Mouse (Mus musculus) large intestine, adult 2 months (tissue): ENCODE measurements around the gene Tmem212. TPM values are rescaled to one million over a fixed set of nuclear protein-coding genes. Genes with fewer than 3 reads are reported as not detected.

Experiments used
- DNase-seq: peaks from one replicate; pipeline ENCODE4 v3.0.0-alpha.2; 2012; ENCODE audit warnings: low read depth, low spot score
- WGBS: fragments of 180-500 bp; shearing (Covaris S2); methylation state at CpG from one replicate; pipeline ENCODE4 v1.1.7; 2018; 5-methylcytosine and 5-hydroxymethylcytosine counted together
- polyA plus RNA-seq: library from polyadenylated mRNA; depleted of rRNA; stranded (reverse); fragments of >200 nt; gene quantifications from 2 replicates; pipeline ENCODE4 v1.2.3, GENCODE M21; 2012

Tmem212 gene
- polyA plus RNA-seq, 1 experiment: not detected

DNA sequence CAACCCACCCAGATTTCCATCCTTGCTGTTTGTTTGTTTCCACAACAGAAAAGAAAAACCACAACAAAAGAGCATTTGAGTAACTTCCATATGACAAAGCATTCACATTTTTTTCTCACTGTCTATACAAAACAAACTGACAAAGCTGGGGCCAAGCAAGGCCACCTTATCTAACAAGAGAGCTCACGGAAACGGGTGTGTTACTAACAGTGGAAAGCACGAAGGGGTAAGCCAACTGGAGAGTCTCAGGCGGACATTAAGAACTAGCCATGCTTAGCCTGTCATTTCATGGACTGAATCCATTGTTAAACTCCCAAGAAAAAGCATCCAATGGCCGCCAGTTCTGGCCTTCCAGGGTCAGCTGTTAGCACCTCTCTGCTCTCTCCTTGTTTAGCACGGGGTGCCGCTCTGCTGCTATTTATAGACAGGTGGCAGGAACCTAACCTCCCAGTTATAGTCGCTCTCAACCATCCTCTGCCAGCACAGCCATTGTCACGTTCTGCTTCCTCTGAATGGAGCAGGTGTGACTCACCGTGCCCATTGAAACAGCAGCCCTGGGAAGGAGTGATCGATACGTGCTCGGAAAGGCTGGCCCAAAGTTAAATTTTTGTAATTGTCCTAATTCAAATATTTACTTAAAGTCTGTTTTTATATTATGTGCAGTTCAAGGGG lies 8.6 kb upstream of the Tmem212 start:
- no peak for DNase-seq
- 16% methylated on average over 13 of the region's 13 CpGs for WGBS

DNA sequence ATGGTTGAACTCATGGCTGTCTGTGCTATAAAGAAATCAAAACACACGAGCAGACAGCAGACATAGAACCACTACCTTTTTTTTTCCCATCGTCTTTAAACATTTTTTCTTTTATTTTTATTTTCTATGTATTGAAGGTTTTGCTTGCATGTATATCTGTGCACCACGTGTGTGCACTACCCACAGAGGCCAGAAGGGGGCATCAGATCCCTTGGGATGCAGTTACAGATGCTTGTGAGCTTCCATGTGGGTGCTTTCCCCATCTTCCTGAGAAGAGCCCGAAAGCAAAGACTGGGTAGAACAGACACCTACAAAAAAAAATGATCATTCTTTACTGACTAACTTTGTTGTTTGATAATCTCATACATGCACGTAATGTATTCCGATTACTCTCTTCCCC lies 5.7 kb upstream of the Tmem212 start:
- 94% methylated on average over 6 of the region's 6 CpGs for WGBS
- no peak for DNase-seq

DNA sequence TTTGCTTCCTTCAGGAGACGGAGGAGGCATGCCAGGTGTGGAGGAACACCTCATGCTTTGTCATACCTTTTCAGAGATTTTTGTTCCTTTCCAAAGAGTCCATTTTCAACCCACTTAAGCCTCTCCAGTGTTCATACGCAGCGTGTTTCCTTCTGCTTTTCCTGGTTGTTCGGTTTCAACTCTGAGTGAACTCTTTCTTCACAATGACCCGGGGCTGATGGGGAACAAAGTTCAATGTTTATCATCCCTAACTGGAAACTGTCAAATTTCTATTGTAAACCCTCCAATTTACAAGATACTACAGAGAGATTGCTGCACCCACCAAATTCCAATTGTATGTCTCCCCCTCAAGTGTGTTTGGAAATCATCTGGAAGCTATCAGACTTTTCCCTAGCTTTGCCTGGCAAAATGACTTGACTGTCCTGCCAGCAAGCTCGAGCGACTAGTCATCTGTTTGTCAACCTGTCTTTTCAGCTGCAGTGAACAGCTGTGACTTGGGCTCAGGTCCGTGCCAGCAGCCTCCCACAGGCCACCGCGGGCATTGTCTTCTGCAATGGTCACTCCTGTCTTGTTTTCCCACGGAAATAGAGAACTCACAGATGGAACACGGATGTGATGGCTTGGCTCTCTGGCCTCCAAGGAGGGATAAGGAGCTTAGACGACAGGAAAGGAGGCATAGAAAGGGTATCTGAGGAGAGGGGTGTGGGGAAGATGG lies 3.0 kb upstream of the Tmem212 start:
- WGBS: 11% methylated on average over 13 of the region's 13 CpGs
- DNase-seq: no peak

DNA sequence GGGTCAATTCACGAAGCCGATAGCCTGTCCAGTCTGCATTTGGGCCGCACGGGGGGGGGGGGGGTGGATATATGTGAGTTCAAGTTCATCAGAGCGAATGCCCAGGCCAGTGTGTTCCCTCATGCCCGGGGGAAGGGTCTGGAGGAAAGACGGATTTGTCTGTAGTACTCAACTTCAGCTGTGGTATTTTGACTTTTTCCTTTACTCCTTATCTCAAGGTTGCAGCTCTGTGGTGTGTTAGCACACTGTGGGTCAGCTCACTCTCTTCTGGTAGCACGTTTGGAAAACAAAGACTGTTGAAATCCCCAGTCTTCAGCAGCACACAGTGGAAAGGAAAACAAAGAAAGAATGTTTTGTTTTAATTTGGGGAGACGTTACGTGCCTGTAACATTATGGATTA lies 2.0 kb upstream of the Tmem212 start:
- 84% methylated on average over 10 of the region's 10 CpGs for WGBS
- DNase-seq: no peak

DNA sequence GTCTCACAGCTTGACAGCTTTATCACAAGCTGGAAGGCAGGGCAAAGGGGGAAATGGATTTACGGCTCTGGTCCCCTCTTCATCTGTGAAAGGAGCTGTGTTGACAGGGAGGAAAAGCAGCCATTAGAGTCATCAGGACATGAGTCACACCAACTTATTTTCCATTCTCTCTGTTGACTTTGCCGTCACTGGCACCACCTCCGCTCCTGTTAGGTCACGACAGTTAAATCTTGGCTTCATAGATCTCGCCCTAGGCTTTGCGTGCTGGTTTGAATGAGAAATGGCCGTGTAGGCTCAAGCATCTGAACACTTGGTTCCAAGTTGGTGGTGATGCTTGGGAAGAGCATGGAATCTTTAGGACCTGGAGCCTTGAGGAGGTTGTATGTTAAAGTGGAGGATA lies 9.6 kb downstream of the Tmem212 start:
- 35% methylated on average over 7 of the region's 7 CpGs for WGBS
- no peak for DNase-seq

DNA sequence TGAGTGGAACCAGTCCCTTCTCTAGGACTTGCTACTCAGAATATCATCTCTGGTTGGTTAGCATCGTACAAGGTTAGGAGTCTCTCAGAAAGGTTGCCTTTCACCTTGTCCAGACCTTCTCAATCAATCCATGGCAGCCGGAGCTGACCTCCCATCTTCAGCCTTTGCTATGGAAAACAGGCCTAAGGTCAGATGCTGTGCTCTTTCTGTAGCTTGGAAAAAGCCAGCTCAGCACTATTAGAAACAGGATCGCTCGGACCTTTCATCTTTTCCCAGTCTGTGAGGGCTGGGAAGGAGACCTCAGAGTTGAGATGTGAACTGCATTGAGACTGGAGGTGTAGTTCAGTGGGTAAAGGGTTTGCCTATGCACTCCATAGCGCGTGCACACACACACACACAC lies 10.6 kb downstream of the Tmem212 start:
- WGBS: 96% methylated on average over 6 of the region's 6 CpGs
- DNase-seq: no peak

DNA sequence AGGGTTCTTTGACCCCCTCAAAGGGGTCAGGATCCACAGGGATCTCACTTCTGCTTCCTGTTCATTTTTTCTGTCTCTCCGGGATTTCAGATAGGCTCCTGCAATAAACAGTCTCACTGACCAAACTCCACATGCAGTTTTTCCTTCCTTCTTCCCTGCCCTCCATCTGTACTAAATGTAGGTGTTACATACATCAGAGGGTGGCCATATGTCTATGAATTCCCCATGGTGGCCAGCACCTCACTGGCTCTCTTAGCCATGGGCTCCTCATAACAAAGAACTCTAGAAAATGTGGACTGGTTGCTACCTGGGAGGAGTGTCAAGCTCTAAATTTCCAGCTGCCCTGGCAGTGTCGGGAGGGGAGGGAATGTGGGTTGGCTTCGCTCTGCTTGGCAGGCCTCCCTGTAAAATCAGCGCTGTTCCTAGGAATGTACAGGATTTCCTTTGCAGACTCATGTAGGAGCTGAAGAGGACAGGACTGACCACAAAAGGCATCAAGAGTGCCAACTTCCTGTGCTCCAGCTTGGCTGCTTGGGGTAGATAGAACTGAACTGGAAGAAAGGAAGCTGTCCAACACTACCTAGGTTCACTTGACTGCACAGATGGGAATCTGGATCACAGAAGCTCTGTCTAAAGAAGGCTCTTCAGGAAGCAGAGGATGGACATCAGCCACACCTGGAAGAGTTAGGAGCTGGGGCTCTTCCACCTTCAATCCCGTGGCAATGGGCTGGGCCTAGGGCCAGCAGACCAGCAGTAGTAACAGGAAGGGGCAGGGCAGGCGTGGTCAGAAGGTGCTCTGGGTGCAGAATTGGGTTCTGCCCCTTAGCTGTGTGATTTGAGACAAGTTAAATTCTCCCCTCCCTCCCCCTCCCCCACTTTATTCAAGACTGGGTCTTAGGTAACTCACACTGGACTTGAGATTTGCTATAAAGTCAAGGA lies 14.0 kb downstream of the Tmem212 start:
- WGBS: 32% methylated on average over 6 of the region's 6 CpGs
- DNase-seq: no peak

DNA sequence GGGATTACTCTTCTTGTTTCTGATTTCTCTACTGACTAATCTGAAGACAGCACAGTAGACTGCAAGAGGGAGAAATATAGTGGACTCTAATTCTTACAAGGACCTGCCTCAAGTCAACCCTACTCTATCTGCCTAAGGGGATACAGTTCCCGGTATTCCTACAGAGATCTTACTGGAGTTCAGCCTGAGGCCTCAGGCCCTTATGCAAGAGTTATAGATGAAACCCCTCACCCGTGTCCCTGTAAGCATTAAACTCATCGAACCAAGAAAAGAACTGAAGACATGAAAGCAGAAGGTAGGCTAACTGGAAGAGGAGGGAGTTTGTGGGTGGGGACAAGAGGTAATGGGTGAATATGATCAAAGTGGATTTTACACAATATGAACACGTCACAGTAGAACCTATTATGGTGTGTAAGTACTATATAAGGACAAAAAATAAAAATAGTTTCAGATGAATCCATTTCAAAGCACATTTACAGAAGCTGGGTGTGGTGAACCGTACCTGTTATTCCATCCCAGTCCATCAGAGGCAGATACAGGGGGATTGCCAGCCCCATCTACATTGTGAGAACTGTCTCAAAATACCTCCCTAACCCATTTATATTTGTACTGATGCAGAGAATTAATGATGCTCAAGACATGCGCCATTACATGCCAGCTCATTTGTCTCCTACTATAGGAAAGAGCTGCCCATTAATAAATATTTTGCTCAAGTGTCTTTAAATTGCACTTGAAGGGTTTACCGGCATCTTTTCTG lies 17.1 kb downstream of the Tmem212 start:
- 90% methylated on average over 7 of the region's 7 CpGs for WGBS
- DNase-seq: no peak

DNA sequence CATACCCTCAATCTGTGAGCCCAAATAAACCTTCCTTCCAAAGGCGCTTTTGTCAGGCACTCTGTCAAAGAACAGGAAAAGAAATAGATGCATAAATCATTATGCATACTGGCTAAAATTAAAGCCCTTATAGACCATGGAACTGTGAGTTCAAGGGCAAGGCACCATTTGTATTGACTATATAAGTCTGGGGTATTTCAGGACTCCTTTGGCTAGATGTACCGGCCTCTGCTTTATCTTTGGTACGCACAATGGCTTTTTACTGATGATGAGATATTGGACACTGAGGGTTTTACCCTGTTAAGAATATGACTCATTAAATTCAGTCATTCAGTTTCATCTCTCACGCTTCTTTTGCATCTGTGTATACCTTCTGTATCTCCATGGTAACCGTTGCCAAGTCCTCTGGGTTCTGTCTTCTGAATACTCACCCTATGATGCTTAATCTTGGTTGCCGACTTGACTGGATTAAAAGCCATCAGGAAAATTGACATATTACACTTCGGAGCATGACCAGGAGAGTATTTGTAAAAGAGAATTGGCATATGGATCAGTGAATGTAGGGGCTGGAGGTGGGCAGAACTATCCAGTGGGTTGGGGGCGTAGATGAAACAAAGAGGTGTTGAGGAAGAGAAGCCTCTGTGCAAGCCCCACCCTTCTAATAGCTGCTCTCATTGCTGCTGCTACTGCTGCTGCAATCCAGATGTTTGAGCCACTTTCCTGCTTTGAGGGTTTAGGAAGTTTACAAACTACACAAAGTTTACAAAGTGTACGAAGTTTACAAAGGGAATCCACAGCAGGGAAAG lies 22.7 kb downstream of the Tmem212 start:
- DNase-seq: no peak
- WGBS: 66% methylated on average over 9 of the region's 9 CpGs

DNA sequence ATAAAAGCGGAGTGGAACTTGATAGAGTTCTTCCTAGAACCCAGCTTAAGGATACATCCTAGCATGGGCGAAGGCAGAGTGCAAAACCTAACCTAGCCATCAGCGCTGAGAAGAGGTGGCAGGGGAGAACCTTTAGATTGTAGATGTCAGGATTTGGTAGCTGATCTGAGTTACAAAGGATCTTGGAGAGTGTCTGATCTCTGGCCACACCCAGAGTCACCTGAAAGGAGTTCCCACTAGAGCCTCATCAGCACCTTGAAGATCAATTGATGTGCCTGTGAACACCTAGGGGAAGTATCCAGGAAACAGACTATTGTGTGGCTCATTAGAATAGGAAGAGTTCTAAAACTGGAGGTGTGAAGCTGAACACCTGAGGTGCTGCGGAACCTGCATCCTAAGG lies 23.7 kb downstream of the Tmem212 start:
- DNase-seq: no peak
- WGBS: 89% methylated on average over 4 of the region's 4 CpGs

DNA sequence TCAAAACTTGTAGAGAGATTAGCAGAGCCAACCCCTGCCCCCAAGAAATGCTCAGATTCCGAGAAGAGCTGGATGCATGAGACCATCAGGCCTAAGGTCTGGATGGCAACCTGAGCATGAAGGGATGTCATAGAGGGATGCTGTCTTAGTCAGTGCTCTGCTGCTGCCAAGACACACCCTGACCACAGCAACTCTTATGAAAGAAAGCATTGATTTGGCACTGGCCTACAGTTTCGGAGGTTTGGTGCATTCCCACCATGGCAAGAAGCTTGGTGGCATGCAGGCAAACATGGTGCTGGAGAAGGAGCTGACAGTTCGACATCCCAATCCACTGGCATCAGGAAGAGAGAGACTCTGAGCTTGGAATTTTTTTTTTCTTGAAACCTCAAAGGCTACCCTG lies 24.3 kb downstream of the Tmem212 start:
- 90% methylated on average over 3 of the region's 3 CpGs for WGBS
- no peak for DNase-seq

DNA sequence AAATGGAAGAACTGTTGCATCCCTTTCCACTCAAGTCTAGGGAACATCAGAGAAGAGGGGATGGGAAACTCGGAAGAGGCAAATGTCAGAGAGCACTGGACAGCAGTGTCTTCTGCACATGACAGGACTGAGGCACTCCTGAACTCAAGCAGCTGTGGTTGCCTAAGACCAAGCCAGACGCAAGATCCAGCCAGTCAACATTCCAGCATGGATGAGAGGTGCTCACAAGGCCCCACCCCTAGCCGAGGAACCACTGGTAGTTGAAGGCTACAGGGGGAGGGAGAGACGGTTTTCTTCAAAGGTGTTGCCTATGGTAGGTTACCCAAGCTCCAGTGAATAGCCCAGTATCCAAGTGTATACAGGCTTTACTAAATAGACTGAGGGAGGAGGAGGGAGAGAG lies 24.8 kb downstream of the Tmem212 start:
- WGBS: 69% methylated on average over 4 of the region's 4 CpGs
- DNase-seq: no peak

DNA sequence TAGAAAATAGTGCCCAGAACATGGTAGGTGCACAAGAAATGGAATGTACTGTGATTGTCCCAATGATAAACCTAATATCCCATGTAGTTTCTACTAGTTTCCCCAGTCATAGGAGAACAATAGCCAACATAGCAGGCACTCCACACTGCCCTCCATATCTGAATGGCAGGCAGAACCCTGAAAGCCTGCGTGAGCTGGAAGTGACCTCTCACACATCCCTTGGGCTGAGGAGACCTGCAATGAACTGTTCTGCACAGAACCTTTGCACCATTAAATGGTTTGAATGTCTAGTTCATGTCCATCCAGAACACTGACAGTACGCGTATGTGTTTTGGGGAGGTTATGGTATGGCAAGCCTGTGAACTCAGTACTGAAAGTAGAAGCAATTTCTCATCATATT lies 27.5 kb downstream of the Tmem212 start:
- 98% methylated on average over 3 of the region's 3 CpGs for WGBS
- no peak for DNase-seq

DNA sequence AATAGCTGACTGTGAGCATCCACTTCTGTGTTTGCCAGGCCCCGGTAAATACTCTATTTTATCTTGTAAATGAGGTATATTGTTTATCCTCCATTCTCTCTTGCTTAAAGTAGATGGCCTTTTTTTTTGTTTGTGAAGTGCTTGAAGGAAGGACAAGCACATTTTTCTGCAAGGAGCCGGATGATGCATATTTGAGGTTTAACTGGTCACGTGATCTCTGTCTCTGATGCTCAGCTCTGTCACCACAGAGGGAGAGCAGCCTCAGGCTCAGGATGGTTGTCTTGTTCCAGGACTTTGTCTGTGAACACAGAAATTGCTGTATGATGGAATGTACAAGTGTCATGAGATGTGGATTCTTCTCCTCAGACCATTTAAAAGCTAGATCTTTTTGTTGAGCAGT lies 28.4 kb downstream of the Tmem212 start:
- no peak for DNase-seq
- WGBS: 85% methylated on average over 3 of the region's 3 CpGs

DNA sequence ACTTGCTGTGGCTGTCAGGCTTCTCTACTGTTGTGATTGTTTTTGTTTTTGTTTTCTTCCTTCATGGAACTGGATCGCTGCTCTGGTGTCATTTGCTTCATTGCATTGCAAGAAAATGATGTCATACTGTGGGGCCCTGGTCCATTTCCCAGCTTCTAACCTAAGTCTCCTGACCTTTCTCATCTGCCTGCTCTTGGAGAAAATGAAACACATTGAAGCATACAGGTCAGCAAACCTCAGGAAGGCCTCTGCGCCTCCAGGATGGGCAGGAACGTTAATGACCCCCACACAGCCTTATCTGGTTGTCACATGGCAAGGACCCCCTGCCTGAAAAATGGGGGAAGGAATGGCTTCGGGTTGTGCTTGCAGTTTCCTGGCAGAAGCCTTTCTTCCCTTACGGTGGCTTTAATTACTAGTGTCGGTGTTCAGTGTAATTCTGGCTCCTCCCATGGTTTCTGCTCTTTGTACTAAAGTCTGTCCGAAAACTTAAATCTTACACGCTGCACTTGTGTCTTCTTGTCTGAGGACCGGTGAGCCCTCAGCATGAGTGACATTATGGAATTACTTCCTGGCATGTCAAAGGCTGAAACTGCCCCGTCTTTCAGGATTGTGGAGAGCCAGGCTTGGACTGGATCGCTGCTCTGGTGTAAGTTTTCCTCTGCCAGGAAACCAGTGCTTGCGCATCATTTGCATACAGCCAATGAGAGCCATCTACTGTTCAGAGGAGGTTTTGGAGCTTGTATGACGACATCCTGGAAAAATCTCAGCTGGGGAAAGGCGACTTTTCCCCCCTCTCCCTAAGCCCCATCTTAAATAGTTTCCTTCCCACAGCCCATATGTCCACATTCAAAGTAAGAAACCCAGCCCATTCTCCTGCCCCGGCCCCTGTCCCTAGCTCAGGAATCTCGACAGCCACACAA lies 33.1 kb downstream of the Tmem212 start:
- WGBS: 4% methylated on average over 16 of the region's 16 CpGs
- DNase-seq: peak; percentile 70

DNA sequence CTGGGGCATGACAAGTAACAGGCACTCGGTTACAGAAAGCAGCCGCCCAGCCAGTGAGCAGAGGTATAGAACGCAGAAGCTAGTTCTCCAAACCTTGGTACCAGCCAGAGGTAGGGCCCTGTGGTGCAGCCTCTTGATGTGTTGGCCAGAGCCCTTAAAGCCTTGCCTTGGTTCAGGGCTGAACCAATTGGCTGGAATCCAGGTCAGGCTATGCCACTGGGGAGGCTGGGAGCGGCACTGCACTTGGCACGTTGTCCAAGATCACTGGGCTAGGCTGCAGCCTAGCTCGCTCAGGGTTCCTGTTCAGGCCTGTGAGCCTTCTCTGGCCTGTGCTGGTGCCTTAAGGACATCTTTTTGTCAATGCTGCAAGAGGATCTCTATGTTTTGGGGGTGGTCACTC lies 34.6 kb downstream of the Tmem212 start:
- 34% methylated on average over 6 of the region's 6 CpGs for WGBS
- peak; percentile 89 for DNase-seq

DNA sequence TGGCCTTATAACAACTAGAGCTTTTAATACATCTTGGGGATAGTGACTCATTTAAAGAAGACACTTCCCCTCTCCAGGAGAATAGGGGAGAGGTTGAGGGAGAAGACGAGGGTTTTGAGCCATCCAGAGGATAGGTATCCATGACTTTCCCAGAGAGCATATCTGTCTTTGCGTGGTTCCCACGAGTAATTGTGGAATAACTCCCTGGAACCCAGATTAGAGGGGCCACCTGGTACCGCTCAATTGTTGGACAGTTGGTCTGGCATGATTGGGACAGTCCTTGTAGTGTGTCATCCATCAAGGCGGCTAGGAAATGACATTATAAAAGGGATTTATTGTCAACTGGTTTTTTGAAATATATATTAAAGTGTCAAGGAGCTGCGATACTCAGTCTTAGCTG lies 35.1 kb downstream of the Tmem212 start:
- WGBS: 81% methylated on average over 6 of the region's 6 CpGs
- no peak for DNase-seq

DNA sequence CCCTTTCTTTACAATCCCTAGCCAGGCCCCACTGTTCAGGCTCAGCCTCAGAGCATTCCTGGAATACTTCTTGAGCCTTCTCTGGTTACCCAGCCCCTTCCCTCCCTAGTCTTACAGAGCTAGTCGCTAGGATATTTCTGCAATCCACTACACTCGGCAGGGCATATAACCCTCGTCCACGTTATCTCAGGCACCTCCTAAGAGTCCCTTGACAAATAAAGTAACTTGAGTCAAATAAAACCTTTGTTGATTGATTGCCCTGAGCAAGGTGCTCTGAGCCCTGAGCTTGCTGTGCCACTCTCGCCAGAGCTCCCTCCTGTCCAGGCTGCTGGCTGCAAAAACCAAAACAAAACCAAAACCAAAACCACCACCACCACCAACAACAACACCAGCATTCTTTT lies 37.0 kb downstream of the Tmem212 start:
- no peak for DNase-seq
- under 1% methylated on average over 5 of the region's 5 CpGs for WGBS
